Mouse (Mus musculus): ENCODE data around the gene Fgfr2. TPM values are rescaled to one million over a fixed set of nuclear protein-coding genes. Genes with fewer than 3 reads are reported as not detected.
A peak's percentile ranks its signal among the peaks of the same experiment; 100 is the strongest.

Gene Fgfr2
- polyA plus RNA-seq, 1 experiment from 2014 or later: 67.0 TPM

- Histone ChIP-seq H3K9me3 (no peaks in the 10 kb centered on the region), H3K4me3 (replicated peaks) (peak overlapping the region; percentile 34; the same call in 1 of the 2 replicates), H3K36me3 (no peaks in the 10 kb centered on the region), H3K27me3 (replicated peaks) (peaks cover 88% of the 10 kb centered on the region), H3K4me1 (replicated peaks) (peaks cover 24% of the 10 kb centered on the region), H3K27ac (no peak overlapping the region), H3K4me2 (replicated peaks) (peak overlapping the region; percentile 64), H3K9ac (no peak overlapping the region)
- no peak for ATAC-seq
- WGBS: 1% methylated on average over 41 of the region's 41 CpGs
Observed at GRCm38 (mm10) chr7:131541184-131542114, 1581.7 kb downstream of the Fgfr2 start.

DNA sequence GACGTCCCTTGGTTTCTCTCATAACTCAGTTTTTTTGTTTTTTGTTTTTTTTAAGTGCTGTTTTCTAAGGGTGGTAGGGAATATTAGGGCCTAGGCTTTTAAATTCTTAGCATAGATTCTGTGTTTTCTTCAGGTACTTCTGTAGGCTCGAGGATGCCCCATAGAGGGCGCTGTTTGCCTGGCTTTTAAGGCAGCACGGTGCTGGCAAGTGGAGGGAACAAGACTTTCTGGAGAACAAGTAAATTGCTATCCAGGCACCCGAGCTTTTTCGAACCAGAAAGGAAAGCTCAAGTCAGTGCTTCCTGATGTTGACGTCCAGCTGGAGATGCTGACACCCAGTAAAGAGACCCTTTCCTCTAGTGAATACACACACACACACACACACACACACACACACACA lies 1583.2 kb downstream of the Fgfr2 start:
- ATAC-seq: peak; percentile 57
- Histone ChIP-seq H3K4me2 (replicated peaks) (no peak overlapping the region), H3K27ac (no peak overlapping the region), H3K36me3 (no peaks in the 10 kb centered on the region), H3K9ac (no peak overlapping the region), H3K9me3 (no peaks in the 10 kb centered on the region), H3K27me3 (replicated peaks) (peaks cover 77% of the 10 kb centered on the region), H3K4me3 (replicated peaks) (no peak overlapping the region), H3K4me1 (replicated peaks) (peaks cover 24% of the 10 kb centered on the region)
- 1% methylated on average over 7 of the region's 7 CpGs for WGBS

- ATAC-seq: no peak
- no peak overlapping the region for H3K27ac ChIP-seq
- no peak overlapping the region for H3K4me3 ChIP-seq (replicated peaks)
- 67% methylated on average over 2 of the region's 2 CpGs for WGBS
- no peak overlapping the region for H3K9ac ChIP-seq
- no peaks in the 10 kb centered on the region for H3K4me1 ChIP-seq (replicated peaks)
- no peaks in the 10 kb centered on the region for H3K36me3 ChIP-seq
- H3K27me3 ChIP-seq (replicated peaks): no peaks in the 10 kb centered on the region
- no peaks in the 10 kb centered on the region for H3K9me3 ChIP-seq
- H3K4me2 ChIP-seq (replicated peaks): no peak overlapping the region
Observed at GRCm38 (mm10) chr7:131503739-131504138, 1619.4 kb downstream of the Fgfr2 start.

DNA sequence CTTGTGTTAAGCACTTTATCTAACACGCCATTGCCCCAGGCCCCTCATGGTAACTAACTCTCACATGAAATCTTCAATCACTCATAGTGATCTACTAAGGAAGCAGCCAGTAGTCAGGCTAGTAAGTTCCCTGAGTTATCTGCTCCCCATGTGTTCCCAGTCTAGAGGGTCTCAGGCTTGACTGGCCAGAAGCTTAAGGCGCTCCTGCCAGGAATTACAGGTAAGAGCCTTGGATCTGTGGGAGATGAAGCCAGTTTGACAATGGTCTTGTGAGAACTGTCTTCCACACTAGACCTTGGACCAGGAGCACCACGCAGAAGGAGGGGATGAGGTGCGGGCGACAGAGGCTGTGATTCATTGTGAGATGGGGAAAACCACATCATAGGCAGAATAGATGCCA lies 1644.7 kb downstream of the Fgfr2 start:
- 94% methylated on average over 5 of the region's 5 CpGs for WGBS
- no peaks in the 10 kb centered on the region for H3K36me3 ChIP-seq
- no peaks in the 10 kb centered on the region for H3K9me3 ChIP-seq
- no peak overlapping the region for H3K9ac ChIP-seq
- H3K4me3 ChIP-seq (replicated peaks): no peak overlapping the region
- H3K27ac ChIP-seq: no peak overlapping the region
- no peak for ATAC-seq
- H3K27me3 ChIP-seq (replicated peaks): no peaks in the 10 kb centered on the region
- no peaks in the 10 kb centered on the region for H3K4me1 ChIP-seq (replicated peaks)
- H3K4me2 ChIP-seq (replicated peaks): no peak overlapping the region

DNA sequence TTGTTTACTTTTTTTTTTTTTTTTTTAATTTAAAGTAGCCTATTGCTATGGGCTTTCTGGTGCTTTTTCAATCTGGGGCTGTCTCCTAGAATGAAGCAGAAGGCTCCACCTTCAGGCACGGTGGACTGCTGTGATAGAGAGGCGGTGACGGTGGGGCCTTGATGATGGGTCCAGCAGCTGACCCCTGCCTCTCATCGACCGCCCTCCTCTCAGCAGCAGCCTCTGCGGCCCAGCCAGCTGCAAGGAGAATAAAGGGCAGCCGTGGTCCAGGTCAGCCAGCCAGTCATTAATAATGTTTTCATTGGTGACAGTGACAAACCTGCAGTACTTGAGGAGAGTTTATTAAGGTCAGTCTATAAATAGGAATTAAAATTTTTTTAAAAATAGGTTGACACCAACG lies 1646.0 kb downstream of the Fgfr2 start:
- H3K27me3 ChIP-seq (replicated peaks): no peaks in the 10 kb centered on the region
- no peak overlapping the region for H3K4me2 ChIP-seq (replicated peaks)
- no peaks in the 10 kb centered on the region for H3K4me1 ChIP-seq (replicated peaks)
- ATAC-seq: no peak
- no peaks in the 10 kb centered on the region for H3K9me3 ChIP-seq
- H3K36me3 ChIP-seq: no peaks in the 10 kb centered on the region
- 26% methylated on average over 8 of the region's 8 CpGs for WGBS
- H3K9ac ChIP-seq: no peak overlapping the region
- H3K27ac ChIP-seq: no peak overlapping the region
- no peak overlapping the region for H3K4me3 ChIP-seq (replicated peaks)

DNA sequence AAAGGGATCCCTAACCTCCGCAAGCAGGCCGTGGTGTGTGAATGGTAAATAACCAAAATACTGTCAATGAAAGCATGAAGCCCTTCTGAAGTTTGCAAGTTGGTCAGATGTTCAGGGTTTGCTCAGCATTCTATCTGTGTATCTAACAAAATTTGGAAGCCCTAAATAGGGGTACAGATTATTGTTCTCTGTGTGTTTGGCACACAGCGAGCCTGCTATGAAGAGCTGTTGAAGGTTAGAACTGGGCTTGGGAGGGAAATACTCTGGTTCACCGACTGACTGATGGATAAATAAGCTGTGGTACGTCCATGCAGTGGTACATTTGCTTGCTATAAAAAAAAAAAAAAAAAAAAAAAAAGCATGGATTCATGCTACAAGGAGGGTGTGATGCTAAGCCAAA lies 1651.6 kb downstream of the Fgfr2 start:
- H3K27ac ChIP-seq: no peak overlapping the region
- no peaks in the 10 kb centered on the region for H3K4me1 ChIP-seq (replicated peaks)
- no peaks in the 10 kb centered on the region for H3K36me3 ChIP-seq
- no peak for ATAC-seq
- WGBS: 81% methylated on average over 5 of the region's 5 CpGs
- H3K9ac ChIP-seq: no peak overlapping the region
- no peak overlapping the region for H3K4me3 ChIP-seq (replicated peaks)
- H3K4me2 ChIP-seq (replicated peaks): no peak overlapping the region
- no peaks in the 10 kb centered on the region for H3K27me3 ChIP-seq (replicated peaks)
- H3K9me3 ChIP-seq: no peaks in the 10 kb centered on the region

- H3K4me1 ChIP-seq (replicated peaks): no peaks in the 10 kb centered on the region
- no peaks in the 10 kb centered on the region for H3K9me3 ChIP-seq
- H3K27me3 ChIP-seq (replicated peaks): no peaks in the 10 kb centered on the region
Observed at GRCm38 (mm10) chr7:131469506-131469905, 1653.6 kb downstream of the Fgfr2 start.

DNA sequence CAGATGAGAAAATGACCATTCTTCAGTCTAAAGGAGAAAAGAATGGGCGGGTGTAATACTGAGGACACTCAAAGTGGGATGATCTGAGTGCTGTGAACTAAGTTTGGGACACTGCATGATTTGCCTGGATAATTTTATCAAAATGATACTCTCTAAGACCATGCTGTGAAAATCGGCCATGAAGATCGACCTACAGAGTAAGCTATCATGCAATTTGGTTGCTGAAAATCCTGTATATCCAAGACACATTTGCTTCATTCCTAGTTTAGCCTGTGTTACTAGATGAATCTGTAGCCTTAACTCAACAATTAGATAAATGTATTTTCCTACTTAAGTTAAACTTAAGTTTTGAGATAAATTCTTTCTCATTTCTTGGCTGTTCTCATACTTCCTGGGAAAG lies 1655.8 kb downstream of the Fgfr2 start:
- no peaks in the 10 kb centered on the region for H3K36me3 ChIP-seq
- H3K9ac ChIP-seq: no peak overlapping the region
- no peak overlapping the region for H3K4me3 ChIP-seq (replicated peaks)
- H3K4me1 ChIP-seq (replicated peaks): no peaks in the 10 kb centered on the region
- H3K27ac ChIP-seq: no peak overlapping the region
- no peak overlapping the region for H3K4me2 ChIP-seq (replicated peaks)
- ATAC-seq: no peak
- H3K27me3 ChIP-seq (replicated peaks): no peaks in the 10 kb centered on the region
- H3K9me3 ChIP-seq: no peaks in the 10 kb centered on the region
- 86% methylated on average over 3 of the region's 3 CpGs for WGBS

More at GRCm38 (mm10) chr7:131469506-131469905, 1653.6 kb downstream of the Fgfr2 start:
- no peak overlapping the region for H3K4me2 ChIP-seq (replicated peaks)
- H3K4me3 ChIP-seq (replicated peaks): no peak overlapping the region
- 72% methylated on average over 3 of the region's 3 CpGs for WGBS
- H3K27ac ChIP-seq: no peak overlapping the region
- no peak for ATAC-seq
- no peak overlapping the region for H3K9ac ChIP-seq
- no peaks in the 10 kb centered on the region for H3K36me3 ChIP-seq

DNA sequence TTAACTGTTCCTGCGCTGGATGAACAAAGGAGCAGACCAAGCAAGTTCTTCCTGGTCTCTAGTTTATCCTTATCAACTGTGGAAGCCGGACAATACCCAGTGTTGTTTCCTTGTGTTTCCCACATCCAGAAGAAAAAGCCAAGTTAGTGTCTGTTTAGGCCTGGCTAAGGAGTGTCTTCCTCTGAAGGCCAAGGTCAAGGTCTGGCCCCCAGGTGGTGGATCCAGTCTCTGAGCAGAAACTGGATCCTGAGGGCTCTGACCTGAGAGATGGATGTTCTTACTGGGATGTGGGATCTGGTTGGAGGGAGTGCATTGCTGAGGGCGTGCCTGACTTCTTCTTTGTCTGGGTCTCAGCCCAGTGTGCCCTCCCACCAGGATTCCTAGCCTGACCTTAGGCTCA lies 1657.4 kb downstream of the Fgfr2 start:
- Histone ChIP-seq H3K9me3 (no peaks in the 10 kb centered on the region), H3K4me3 (replicated peaks) (no peak overlapping the region), H3K27ac (no peak overlapping the region), H3K27me3 (replicated peaks) (no peaks in the 10 kb centered on the region), H3K4me1 (replicated peaks) (no peaks in the 10 kb centered on the region), H3K4me2 (replicated peaks) (no peak overlapping the region), H3K9ac (no peak overlapping the region), H3K36me3 (no peaks in the 10 kb centered on the region)
- no peak for ATAC-seq
- 61% methylated on average over 3 of the region's 3 CpGs for WGBS

- Histone ChIP-seq H3K4me2 (replicated peaks) (no peak overlapping the region), H3K9me3 (no peaks in the 10 kb centered on the region), H3K4me1 (replicated peaks) (no peaks in the 10 kb centered on the region), H3K27me3 (replicated peaks) (no peaks in the 10 kb centered on the region), H3K36me3 (no peaks in the 10 kb centered on the region), H3K9ac (no peak overlapping the region), H3K4me3 (replicated peaks) (no peak overlapping the region), H3K27ac (no peak overlapping the region)
- WGBS: 65% methylated on average over 3 of the region's 3 CpGs
- ATAC-seq: no peak
Observed at GRCm38 (mm10) chr7:131465117-131465601, 1658.0 kb downstream of the Fgfr2 start.

DNA sequence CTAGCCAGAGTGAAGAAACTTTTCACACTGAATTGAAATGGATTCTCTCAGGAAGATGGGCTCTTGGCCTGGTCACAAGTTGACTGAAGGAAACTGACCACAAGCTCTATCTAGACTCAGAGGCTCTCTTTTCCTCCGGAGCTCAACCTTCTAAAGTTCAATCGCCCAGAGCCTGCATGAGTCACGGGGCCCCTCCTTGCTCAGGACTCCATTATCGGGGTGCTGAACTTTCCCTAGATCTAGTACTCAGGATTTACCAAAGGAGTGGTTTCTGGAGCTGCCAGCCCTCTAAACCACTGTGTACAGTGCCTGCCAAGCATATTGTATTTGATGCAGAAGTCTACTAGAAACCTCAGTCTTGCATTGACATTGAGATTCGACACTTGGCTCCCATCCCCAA lies 1666.4 kb downstream of the Fgfr2 start:
- no peaks in the 10 kb centered on the region for H3K4me1 ChIP-seq (replicated peaks)
- no peak overlapping the region for H3K27ac ChIP-seq
- no peaks in the 10 kb centered on the region for H3K36me3 ChIP-seq
- H3K9me3 ChIP-seq: no peaks in the 10 kb centered on the region
- H3K4me3 ChIP-seq (replicated peaks): no peak overlapping the region
- no peaks in the 10 kb centered on the region for H3K27me3 ChIP-seq (replicated peaks)
- no peak overlapping the region for H3K4me2 ChIP-seq (replicated peaks)
- 82% methylated on average over 5 of the region's 5 CpGs for WGBS
- no peak for ATAC-seq
- H3K9ac ChIP-seq: no peak overlapping the region

GRCm38 (mm10) chr7:131437051-131437450 lies 1686.1 kb downstream of the Fgfr2 start:
- Histone ChIP-seq H3K4me1 (replicated peaks) (no peaks in the 10 kb centered on the region), H3K27me3 (replicated peaks) (no peaks in the 10 kb centered on the region), H3K27ac (no peak overlapping the region), H3K4me3 (replicated peaks) (no peak overlapping the region), H3K4me2 (replicated peaks) (no peak overlapping the region), H3K36me3 (no peaks in the 10 kb centered on the region), H3K9me3 (no peaks in the 10 kb centered on the region), H3K9ac (no peak overlapping the region)
- 0 out of 2 replicates have a peak, but pooled peaks have one; percentile 62 for ATAC-seq
- WGBS: 45% methylated on average over 3 of the region's 3 CpGs

DNA sequence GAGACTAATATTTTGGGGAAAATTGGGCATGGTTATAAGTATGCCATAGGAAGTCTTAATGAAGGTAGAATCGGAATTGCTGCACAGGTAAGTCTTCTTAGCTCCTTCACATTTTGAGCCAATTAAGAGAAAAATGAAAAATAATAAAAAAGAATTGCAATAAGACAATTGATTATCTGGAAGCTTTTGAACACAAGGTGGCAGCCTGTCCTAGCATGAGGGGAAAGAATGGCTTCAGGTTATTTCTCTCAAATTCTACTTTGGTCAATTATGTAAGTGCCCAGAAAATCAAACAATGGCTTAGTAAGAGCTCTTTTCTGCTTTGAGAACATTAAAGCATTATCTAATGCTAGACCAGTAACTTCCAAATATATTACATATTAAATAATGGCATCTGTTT lies 1688.9 kb downstream of the Fgfr2 start:
- H3K4me1 ChIP-seq (replicated peaks): no peaks in the 10 kb centered on the region
- no peaks in the 10 kb centered on the region for H3K27me3 ChIP-seq (replicated peaks)
- no peak for ATAC-seq
- H3K36me3 ChIP-seq: peaks cover 5% of the 10 kb centered on the region; the same call in 1 of the 2 replicates
- no peak overlapping the region for H3K9ac ChIP-seq
- no peak overlapping the region for H3K4me2 ChIP-seq (replicated peaks)
- H3K9me3 ChIP-seq: no peaks in the 10 kb centered on the region
- H3K4me3 ChIP-seq (replicated peaks): no peak overlapping the region
- no peak overlapping the region for H3K27ac ChIP-seq
- 85% methylated on average over 1 of the region's 1 CpGs for WGBS
